Mouse (Mus musculus): Measurements from ENCODE around the gene Gmpr2. TPM values are rescaled to one million over a fixed set of nuclear protein-coding genes. Genes with fewer than 3 reads are reported as not detected.

The Gmpr2 gene
- total and polyA plus RNA-seq, 3 experiments, result 8.1 to 11.8 (median 9.0) TPM

GRCm38 (mm10) chr14:55716271-55716670, 44.5 kb downstream of the Gmpr2 start:
- DNase-seq, result no peak

GRCm38 (mm10) chr14:55716884-55717283, 45.1 kb downstream of the Gmpr2 start:
- no peaks in the 10 kb centered on the region for H3K4me1 ChIP-seq (ENCODE audit: control insufficient read depth, insufficient read depth, low read length)
- no peak overlapping the region for H3K27ac ChIP-seq
- H3K36me3 ChIP-seq (ENCODE audit: control insufficient read depth, insufficient read depth, low read length), result no peaks in the 10 kb centered on the region
- intact Hi-C loops (cut with DNase I), result no loop called here
- no peak overlapping the region for H3K4me3 ChIP-seq
- H3K79me2 ChIP-seq (replicated peaks; ENCODE audit: control insufficient read depth, insufficient read depth, low read length), result no peaks in the 10 kb centered on the region
- DNase-seq, result no peak
- 89% methylated on average over 8 of the region's 8 CpGs for WGBS
- H3K27me3 ChIP-seq (ENCODE audit: control insufficient read depth, insufficient read depth, low read length), result peaks cover 1% of the 10 kb centered on the region; the same call in 1 of the 2 replicates
- TF ChIP-seq EP300 (IDR thresholded peaks at IDR 0.05; ENCODE audit: insufficient read depth, low read depth, low read length), result no peak
- no peak overlapping the region for H3K9ac ChIP-seq (ENCODE audit: low read depth, low read length)

More at GRCm38 (mm10) chr14:55716271-55716670, 44.5 kb downstream of the Gmpr2 start:
- Histone ChIP-seq H3K79me2 (replicated peaks; ENCODE audit: control insufficient read depth, insufficient read depth, low read length) (no peaks in the 10 kb centered on the region), H3K9ac (ENCODE audit: low read depth, low read length) (no peak overlapping the region), H3K36me3 (ENCODE audit: control insufficient read depth, insufficient read depth, low read length) (no peaks in the 10 kb centered on the region), H3K27me3 (ENCODE audit: control insufficient read depth, insufficient read depth, low read length) (peaks cover 1% of the 10 kb centered on the region; the same call in 1 of the 2 replicates), H3K27ac (no peak overlapping the region), H3K4me1 (ENCODE audit: control insufficient read depth, insufficient read depth, low read length) (no peaks in the 10 kb centered on the region), H3K4me3 (no peak overlapping the region)
- intact Hi-C loops (cut with DNase I), result no loop called here
- TF ChIP-seq POLR2A (IDR thresholded peaks at IDR 0.05; ENCODE audit: insufficient read depth, low read depth, low read length) (no peak), CTCF (IDR thresholded peaks at IDR 0.05) (no peak), EP300 (IDR thresholded peaks at IDR 0.05; ENCODE audit: insufficient read depth, low read depth, low read length) (no peak)
- 96% methylated on average over 6 of the region's 6 CpGs for WGBS

GRCm38 (mm10) chr14:55719737-55720136, 48.0 kb downstream of the Gmpr2 start:
- no peak for DNase-seq
- no peaks in the 10 kb centered on the region for H3K27me3 ChIP-seq (ENCODE audit: control insufficient read depth, insufficient read depth, low read length)
- no peak overlapping the region for H3K9ac ChIP-seq (ENCODE audit: low read depth, low read length)
- no peaks in the 10 kb centered on the region for H3K36me3 ChIP-seq (ENCODE audit: control insufficient read depth, insufficient read depth, low read length)
- no peak overlapping the region for H3K4me3 ChIP-seq
- TF ChIP-seq POLR2A (IDR thresholded peaks at IDR 0.05; ENCODE audit: insufficient read depth, low read depth, low read length) (no peak), CTCF (IDR thresholded peaks at IDR 0.05) (no peak), EP300 (IDR thresholded peaks at IDR 0.05; ENCODE audit: insufficient read depth, low read depth, low read length) (no peak)
- H3K79me2 ChIP-seq (replicated peaks; ENCODE audit: control insufficient read depth, insufficient read depth, low read length), result no peaks in the 10 kb centered on the region
- 86% methylated on average over 6 of the region's 6 CpGs for WGBS
- no peak overlapping the region for H3K27ac ChIP-seq
- H3K4me1 ChIP-seq (ENCODE audit: control insufficient read depth, insufficient read depth, low read length), result no peaks in the 10 kb centered on the region; the same call in 1 of the 2 replicates
- intact Hi-C loops (cut with DNase I), result loop anchor here (5.0 to 10.0 kb wide), 2 partner anchors 77 to 235 kb away; partner anchors contain the start of gene Tm9sf1

GRCm38 (mm10) chr14:55720666-55721065, 48.9 kb downstream of the Gmpr2 start:
- no peak for TF ChIP-seq EP300 (IDR thresholded peaks at IDR 0.05; ENCODE audit: insufficient read depth, low read depth, low read length)
- TF ChIP-seq CTCF (IDR thresholded peaks at IDR 0.05), result no peak
- no peak for TF ChIP-seq POLR2A (IDR thresholded peaks at IDR 0.05; ENCODE audit: insufficient read depth, low read depth, low read length)
- 94% methylated on average over 12 of the region's 12 CpGs for WGBS
- intact Hi-C loops (cut with DNase I), result loop anchor here (5.0 to 10.0 kb wide), 2 partner anchors 78 to 236 kb away; partner anchors contain the start of gene Tm9sf1
- Histone ChIP-seq H3K4me3 (no peak overlapping the region), H3K79me2 (replicated peaks; ENCODE audit: control insufficient read depth, insufficient read depth, low read length) (no peaks in the 10 kb centered on the region), H3K27me3 (ENCODE audit: control insufficient read depth, insufficient read depth, low read length) (no peaks in the 10 kb centered on the region), H3K9ac (ENCODE audit: low read depth, low read length) (no peak overlapping the region), H3K27ac (no peak overlapping the region), H3K36me3 (ENCODE audit: control insufficient read depth, insufficient read depth, low read length) (no peaks in the 10 kb centered on the region), H3K4me1 (ENCODE audit: control insufficient read depth, insufficient read depth, low read length) (no peaks in the 10 kb centered on the region; the same call in 1 of the 2 replicates)
- DNase-seq, result no peak

- H3K9ac ChIP-seq (ENCODE audit: low read depth, low read length), result no peak overlapping the region
- no peak for TF ChIP-seq POLR2A (IDR thresholded peaks at IDR 0.05; ENCODE audit: insufficient read depth, low read depth, low read length)
- no peak for TF ChIP-seq EP300 (IDR thresholded peaks at IDR 0.05; ENCODE audit: insufficient read depth, low read depth, low read length)
- no peak for TF ChIP-seq CTCF (IDR thresholded peaks at IDR 0.05)
- no peak overlapping the region for H3K27ac ChIP-seq
- H3K79me2 ChIP-seq (replicated peaks; ENCODE audit: control insufficient read depth, insufficient read depth, low read length), result no peaks in the 10 kb centered on the region
- intact Hi-C loops (cut with DNase I), result loop anchor here (5.0 to 10.0 kb wide), 2 partner anchors 79 to 236 kb away; partner anchors contain the start of gene Tm9sf1
- DNase-seq, result no peak
- H3K27me3 ChIP-seq (ENCODE audit: control insufficient read depth, insufficient read depth, low read length), result no peaks in the 10 kb centered on the region
- H3K36me3 ChIP-seq (ENCODE audit: control insufficient read depth, insufficient read depth, low read length), result no peaks in the 10 kb centered on the region
- H3K4me3 ChIP-seq, result no peak overlapping the region; the same call in 1 of the 2 replicates
- no peaks in the 10 kb centered on the region; the same call in 1 of the 2 replicates for H3K4me1 ChIP-seq (ENCODE audit: control insufficient read depth, insufficient read depth, low read length)
- 89% methylated on average over 6 of the region's 6 CpGs for WGBS
Measured at GRCm38 (mm10) chr14:55721076-55721475, 49.3 kb downstream of the Gmpr2 start.

GRCm38 (mm10) chr14:55721700-55722437, 50.1 kb downstream of the Gmpr2 start, which contains the start of gene Rabggta:
Gene Rabggta (minus strand): TSS chr14:55722263.
- DNase-seq, result peak; percentile 91 to 92
- 0 out of 2 replicates have a peak, but pooled peaks have one; percentile 50 for TF ChIP-seq EP300 (IDR thresholded peaks at IDR 0.05; ENCODE audit: insufficient read depth, low read depth, low read length)
- TF ChIP-seq POLR2A (IDR thresholded peaks at IDR 0.05; ENCODE audit: insufficient read depth, low read depth, low read length), result peak; percentile 61; the same call in 1 of the 2 replicates
- peak; percentile 88 for TF ChIP-seq CTCF (IDR thresholded peaks at IDR 0.05)
- under 1% methylated on average over 50 of the region's 50 CpGs for WGBS
- Histone ChIP-seq H3K27ac (peak within 1 kb of the TSS; percentile 84), H3K27me3 (ENCODE audit: control insufficient read depth, insufficient read depth, low read length) (no peaks in the 10 kb centered on the region), H3K36me3 (ENCODE audit: control insufficient read depth, insufficient read depth, low read length) (no peaks in the 10 kb centered on the region), H3K9ac (ENCODE audit: low read depth, low read length) (peak within 1 kb of the TSS; percentile 81), H3K4me1 (ENCODE audit: control insufficient read depth, insufficient read depth, low read length) (no peaks in the 10 kb centered on the region; the same call in 1 of the 2 replicates), H3K79me2 (replicated peaks; ENCODE audit: control insufficient read depth, insufficient read depth, low read length) (no peaks in the 10 kb centered on the region), H3K4me3 (peak within 1 kb of the TSS; percentile 90)
- intact Hi-C loops (cut with DNase I), result loop anchor here (1.0 to 10.0 kb wide), 4 partner anchors 21 to 237 kb away; partner anchors contain the start of gene Tm9sf1

Data from heart, adult 2 months (tissue).